Mouse (Mus musculus): Measurements from ENCODE around the gene Mtmr12. TPM values are rescaled to one million over a fixed set of nuclear protein-coding genes. Genes with fewer than 3 reads are reported as not detected.

The Mtmr12 gene
- total RNA-seq, 1 experiment, result 14.8 TPM

- H3K4me1 ChIP-seq (ENCODE audit: control insufficient read depth in 2 of 2, insufficient read depth in 2 of 2, low read length in 2 of 2, poor library complexity in 1 of 2), result no peaks in the 10 kb centered on the region
- H3K4me3 ChIP-seq (ENCODE audit: insufficient read depth in 1 of 2, low read depth in 1 of 2, low read length in 2 of 2, poor library complexity in 1 of 2, severe bottlenecking in 1 of 2), result no peak overlapping the region
- no peak overlapping the region for H3K9ac ChIP-seq (ENCODE audit: insufficient read depth, low read depth, low read length, poor library complexity, severe bottlenecking)
- in situ Hi-C loops (cut with MboI; ENCODE audit: low sequenced_read_pairs in 2 of 2, unreplicated experiment in 2 of 2), result no loop called here
- no peak overlapping the region for H3K27ac ChIP-seq (ENCODE audit: insufficient read depth, low read depth, low read length, poor library complexity, severe bottlenecking)
- no peak for DNase-seq (ENCODE audit: low read depth, low spot score)
- peaks cover 30% of the 10 kb centered on the region for H3K36me3 ChIP-seq (ENCODE audit: control insufficient read depth, insufficient read depth, low read length, poor library complexity, severe bottlenecking)
- TF ChIP-seq ZNF384 (IDR thresholded peaks at IDR 0.05; ENCODE audit: low read depth, low read length) (no peak), ZC3H11A (IDR thresholded peaks at IDR 0.05; ENCODE audit: borderline replicate concordance, low read depth, low read length) (no peak), MAFK (IDR thresholded peaks at IDR 0.05; ENCODE audit: insufficient read depth, low read depth, low read length) (no peak), CHD2 (IDR thresholded peaks at IDR 0.05; ENCODE audit: low read depth, low read length) (no peak)
- H3K9me3 ChIP-seq (ENCODE audit: control insufficient read depth, insufficient read depth, low read depth, low read length), result peaks cover 10% of the 10 kb centered on the region; the same call in 1 of the 2 replicates
Measured at GRCm38 (mm10) chr15:12251416-12252140, 46.8 kb downstream of the Mtmr12 start.

GRCm38 (mm10) chr15:12252141-12252489 lies 47.3 kb downstream of the Mtmr12 start:
- Histone ChIP-seq H3K27ac (ENCODE audit: insufficient read depth, low read depth, low read length, poor library complexity, severe bottlenecking) (no peak overlapping the region), H3K36me3 (ENCODE audit: control insufficient read depth, insufficient read depth, low read length, poor library complexity, severe bottlenecking) (peaks cover 34% of the 10 kb centered on the region)

GRCm38 (mm10) chr15:12257730-12258494 lies 53.1 kb downstream of the Mtmr12 start:
- Histone ChIP-seq H3K4me3 (ENCODE audit: insufficient read depth in 1 of 2, low read depth in 1 of 2, low read length in 2 of 2, poor library complexity in 1 of 2, severe bottlenecking in 1 of 2) (no peak overlapping the region), H3K9ac (ENCODE audit: insufficient read depth, low read depth, low read length, poor library complexity, severe bottlenecking) (no peak overlapping the region), H3K27ac (ENCODE audit: insufficient read depth, low read depth, low read length, poor library complexity, severe bottlenecking) (no peak overlapping the region), H3K36me3 (ENCODE audit: control insufficient read depth, insufficient read depth, low read length, poor library complexity, severe bottlenecking) (peaks cover 42% of the 10 kb centered on the region), H3K4me1 (ENCODE audit: control insufficient read depth in 2 of 2, insufficient read depth in 2 of 2, low read length in 2 of 2, poor library complexity in 1 of 2) (peaks cover 0 to 2% of the 10 kb centered on the region in 2 experiments; a peak in 2 of 4 replicates), H3K9me3 (ENCODE audit: control insufficient read depth, insufficient read depth, low read depth, low read length) (peaks cover 13% of the 10 kb centered on the region; the same call in 1 of the 2 replicates)
- in situ Hi-C loops (cut with MboI; ENCODE audit: low sequenced_read_pairs in 2 of 2, unreplicated experiment in 2 of 2), result no loop called here
- DNase-seq (ENCODE audit: low read depth, low spot score), result no peak
- no peak for TF ChIP-seq CHD2 (IDR thresholded peaks at IDR 0.05; ENCODE audit: low read depth, low read length)
- no peak for TF ChIP-seq ZC3H11A (IDR thresholded peaks at IDR 0.05; ENCODE audit: borderline replicate concordance, low read depth, low read length)
- TF ChIP-seq MAFK (IDR thresholded peaks at IDR 0.05; ENCODE audit: insufficient read depth, low read depth, low read length), result no peak
- no peak for TF ChIP-seq ZNF384 (IDR thresholded peaks at IDR 0.05; ENCODE audit: low read depth, low read length)

More at GRCm38 (mm10) chr15:12252141-12252489, 47.3 kb downstream of the Mtmr12 start:
- H3K4me3 ChIP-seq (ENCODE audit: insufficient read depth in 1 of 2, low read depth in 1 of 2, low read length in 2 of 2, poor library complexity in 1 of 2, severe bottlenecking in 1 of 2), result no peak overlapping the region
- no peak overlapping the region for H3K9ac ChIP-seq (ENCODE audit: insufficient read depth, low read depth, low read length, poor library complexity, severe bottlenecking)
- in situ Hi-C loops (cut with MboI; ENCODE audit: low sequenced_read_pairs in 2 of 2, unreplicated experiment in 2 of 2), result no loop called here
- no peak for DNase-seq (ENCODE audit: low read depth, low spot score)
- peaks cover 10% of the 10 kb centered on the region; the same call in 1 of the 2 replicates for H3K9me3 ChIP-seq (ENCODE audit: control insufficient read depth, insufficient read depth, low read depth, low read length)
- no peaks in the 10 kb centered on the region for H3K4me1 ChIP-seq (ENCODE audit: control insufficient read depth in 2 of 2, insufficient read depth in 2 of 2, low read length in 2 of 2, poor library complexity in 1 of 2)
- TF ChIP-seq ZNF384 (IDR thresholded peaks at IDR 0.05; ENCODE audit: low read depth, low read length) (no peak), ZC3H11A (IDR thresholded peaks at IDR 0.05; ENCODE audit: borderline replicate concordance, low read depth, low read length) (no peak), MAFK (IDR thresholded peaks at IDR 0.05; ENCODE audit: insufficient read depth, low read depth, low read length) (no peak), CHD2 (IDR thresholded peaks at IDR 0.05; ENCODE audit: low read depth, low read length) (no peak)

GRCm38 (mm10) chr15:12263056-12263455 lies 58.2 kb downstream of the Mtmr12 start:
- Histone ChIP-seq H3K4me3 (ENCODE audit: insufficient read depth in 1 of 2, low read depth in 1 of 2, low read length in 2 of 2, poor library complexity in 1 of 2, severe bottlenecking in 1 of 2) (no peak overlapping the region), H3K9me3 (ENCODE audit: control insufficient read depth, insufficient read depth, low read depth, low read length) (no peaks in the 10 kb centered on the region), H3K4me1 (ENCODE audit: control insufficient read depth in 2 of 2, insufficient read depth in 2 of 2, low read length in 2 of 2, poor library complexity in 1 of 2) (peaks cover 0 to 2% of the 10 kb centered on the region in 2 experiments; a peak in 2 of 4 replicates), H3K36me3 (ENCODE audit: control insufficient read depth, insufficient read depth, low read length, poor library complexity, severe bottlenecking) (peaks cover 54% of the 10 kb centered on the region), H3K9ac (ENCODE audit: insufficient read depth, low read depth, low read length, poor library complexity, severe bottlenecking) (no peak overlapping the region), H3K27ac (ENCODE audit: insufficient read depth, low read depth, low read length, poor library complexity, severe bottlenecking) (no peak overlapping the region)
- in situ Hi-C loops (cut with MboI; ENCODE audit: low sequenced_read_pairs in 2 of 2, unreplicated experiment in 2 of 2), result no loop called here
- DNase-seq (ENCODE audit: low read depth, low spot score), result no peak
- no peak for TF ChIP-seq CHD2 (IDR thresholded peaks at IDR 0.05; ENCODE audit: low read depth, low read length)
- no peak for TF ChIP-seq MAFK (IDR thresholded peaks at IDR 0.05; ENCODE audit: insufficient read depth, low read depth, low read length)
- no peak for TF ChIP-seq ZNF384 (IDR thresholded peaks at IDR 0.05; ENCODE audit: low read depth, low read length)
- TF ChIP-seq ZC3H11A (IDR thresholded peaks at IDR 0.05; ENCODE audit: borderline replicate concordance, low read depth, low read length), result no peak
- no peak for TF ChIP-seq HCFC1 (IDR thresholded peaks at IDR 0.05; ENCODE audit: borderline replicate concordance, insufficient read depth, low read length)

Measured in ES-E14 (cell line).